Comparison of ENCODE assay signal across 11 mouse cellular contexts in the genomic region with DNA sequence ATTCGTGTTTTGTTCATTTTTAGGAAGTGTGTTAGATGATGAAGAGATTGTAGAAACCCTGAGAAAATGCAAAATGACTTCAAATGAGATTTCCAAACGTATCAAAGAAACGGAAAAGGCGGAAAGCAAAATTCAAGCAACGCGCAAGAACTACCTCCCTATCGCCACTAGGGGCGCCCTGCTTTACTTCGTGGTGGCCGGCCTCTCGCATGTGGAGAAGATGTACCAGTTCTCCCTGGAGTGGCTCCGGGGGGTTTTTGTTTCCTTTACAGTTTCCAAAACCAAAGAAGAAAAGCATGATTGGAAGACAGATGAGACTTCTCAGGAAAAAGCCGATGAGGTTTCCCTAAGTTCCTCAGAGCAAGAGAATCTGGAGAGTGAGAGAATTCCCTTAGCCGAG.
DNase-seq lines count a peak whose midpoint lies in the region; ATAC-seq and TF ChIP-seq lines count a peak whose summit lies in the region.
"Had no signal": no experiment of that assay in that cellular context is flagged by ENCODE, and none has a peak within 500 bp of the region (broad histone marks: within the 10 kb centered on the region; RNA-seq: fewer than 3 reads in every experiment).

No protein-coding gene starts in this region.

- peak; percentile 54 for TF ChIP-seq CTCF in gastrocnemius, adult 2 months (IDR thresholded peaks at IDR 0.05)
- TF ChIP-seq CTCF in liver, postnatal 0 days (IDR thresholded peaks at IDR 0.05; ENCODE audit: low read depth): peak; percentile 40
- peak; percentile 69 for TF ChIP-seq CTCF in ES-Bruce4 (IDR thresholded peaks at IDR 0.05; ENCODE audit: low read depth, low read length)

- H3K27me3 ChIP-seq in liver, postnatal 0 days (ENCODE audit: insufficient read depth, low read length): no peaks in the 10 kb centered on the region
- H3K27me3 ChIP-seq in liver, embryonic 11.5 days (replicated peaks; ENCODE audit: control insufficient read depth, insufficient read depth, low read length): no peaks in the 10 kb centered on the region
- no peaks in the 10 kb centered on the region for H3K27me3 ChIP-seq in ES-Bruce4 (ENCODE audit: control insufficient read depth, insufficient read depth, low read length, poor library complexity, severe bottlenecking)
- H3K27me3 ChIP-seq in embryonic facial prominence, embryonic 10.5 days (replicated peaks; ENCODE audit: low read depth, poor library complexity, severe bottlenecking): no peaks in the 10 kb centered on the region
- H3K27me3 ChIP-seq: embryonic facial prominence, embryonic 15.5 days had no signal

- no peaks in the 10 kb centered on the region for H3K4me1 ChIP-seq in liver, postnatal 0 days (ENCODE audit: insufficient read depth)
- H3K4me1 ChIP-seq in liver, embryonic 11.5 days (replicated peaks; ENCODE audit: control insufficient read depth, insufficient read depth, low read length): no peaks in the 10 kb centered on the region
- H3K4me1 ChIP-seq in ES-Bruce4 (ENCODE audit: control insufficient read depth, insufficient read depth, low read length): no peaks in the 10 kb centered on the region
- H3K4me1 ChIP-seq in embryonic facial prominence, embryonic 10.5 days: no peaks in the 10 kb centered on the region
- H3K4me1 ChIP-seq: embryonic facial prominence, embryonic 15.5 days had no signal

- no peak overlapping the region for H3K4me3 ChIP-seq in gastrocnemius, adult 2 months
- H3K4me3 ChIP-seq in liver, postnatal 0 days (ENCODE audit: low read depth, low read length): no peak overlapping the region
- no peak overlapping the region for H3K4me3 ChIP-seq in liver, embryonic 11.5 days (ENCODE audit: low read depth, low read length)
- no peak overlapping the region for H3K4me3 ChIP-seq in ES-Bruce4 (ENCODE audit: low read depth, low read length)
- no peak overlapping the region for H3K4me3 ChIP-seq in embryonic facial prominence, embryonic 10.5 days
- H3K4me3 ChIP-seq: embryonic facial prominence, embryonic 15.5 days had no signal

- 61% methylated on average over 14 of the region's 14 CpGs for WGBS in liver, postnatal 0 days (ENCODE audit: insufficient replicate concordance)
- 56% methylated on average over 14 of the region's 14 CpGs for WGBS in liver, embryonic 11.5 days
- 58% methylated on average over 14 of the region's 14 CpGs for WGBS in embryonic facial prominence, embryonic 10.5 days

- no peak overlapping the region for H3K9ac ChIP-seq in liver, postnatal 0 days (replicated peaks)
- H3K9ac ChIP-seq in liver, embryonic 11.5 days (ENCODE audit: low read depth, low read length): no peak overlapping the region
- H3K9ac ChIP-seq in ES-Bruce4 (ENCODE audit: low read depth, poor library complexity, severe bottlenecking): no peak overlapping the region
- H3K9ac ChIP-seq: embryonic facial prominence, embryonic 15.5 days had no signal

- H3K9me3 ChIP-seq in liver, postnatal 0 days (ENCODE audit: low read length): no peaks in the 10 kb centered on the region
- H3K9me3 ChIP-seq in liver, embryonic 11.5 days (ENCODE audit: control insufficient read depth, low read length): no peaks in the 10 kb centered on the region
- no peaks in the 10 kb centered on the region for H3K9me3 ChIP-seq in ES-Bruce4 (replicated peaks; ENCODE audit: control insufficient read depth, insufficient read depth, low read length, poor library complexity, severe bottlenecking)
- no peaks in the 10 kb centered on the region for H3K9me3 ChIP-seq in embryonic facial prominence, embryonic 10.5 days
- H3K9me3 ChIP-seq: embryonic facial prominence, embryonic 15.5 days had no signal

- no peak overlapping the region for H3K4me2 ChIP-seq in liver, postnatal 0 days (ENCODE audit: low read depth, low read length)
- no peak overlapping the region for H3K4me2 ChIP-seq in liver, embryonic 11.5 days
- H3K4me2 ChIP-seq: embryonic facial prominence, embryonic 15.5 days had no signal

- intact Hi-C loops in gastrocnemius, adult 2 months (cut with DNase I): no loop called here

- no peaks in the 10 kb centered on the region for H3K36me3 ChIP-seq in liver, postnatal 0 days (replicated peaks; ENCODE audit: insufficient read depth, low read length)
- H3K36me3 ChIP-seq in liver, embryonic 11.5 days (ENCODE audit: control insufficient read depth, insufficient read depth, low read length): no peaks in the 10 kb centered on the region
- no peaks in the 10 kb centered on the region for H3K36me3 ChIP-seq in ES-Bruce4 (ENCODE audit: control insufficient read depth, insufficient read depth, low read length, poor library complexity, severe bottlenecking)
- no peaks in the 10 kb centered on the region for H3K36me3 ChIP-seq in embryonic facial prominence, embryonic 10.5 days (replicated peaks)
- H3K36me3 ChIP-seq: embryonic facial prominence, embryonic 15.5 days had no signal

- no peak for DNase-seq in gastrocnemius, adult 2 months
- no peak for DNase-seq in gastrocnemius, adult 8-10 months (ENCODE audit: low spot score in 2 of 2)
- DNase-seq in liver, postnatal 0 days: no peak
- no peak for DNase-seq in liver, embryonic 11.5 days (ENCODE audit: low spot score)
- DNase-seq in embryonic facial prominence, embryonic 10.5 days (ENCODE audit: low spot score): peak; percentile 25
- DNase-seq in urinary bladder, postnatal 10 days (ENCODE audit: low spot score): no peak
- DNase-seq in MN1 (ENCODE audit: low spot score): no peak
- DNase-seq: lung, postnatal 14 days; spleen, adult 18-20 months had no signal

- no peak for TF ChIP-seq POLR2A in ES-Bruce4 (IDR thresholded peaks at IDR 0.05; ENCODE audit: insufficient read depth, low read length)

- H3K27ac ChIP-seq in gastrocnemius, adult 2 months: no peak overlapping the region
- H3K27ac ChIP-seq in liver, postnatal 0 days (ENCODE audit: low read depth): no peak overlapping the region
- no peak overlapping the region for H3K27ac ChIP-seq in liver, embryonic 11.5 days (ENCODE audit: low read depth, low read length)
- H3K27ac ChIP-seq in ES-Bruce4 (ENCODE audit: insufficient read depth, low read length): no peak overlapping the region
- no peak overlapping the region for H3K27ac ChIP-seq in embryonic facial prominence, embryonic 10.5 days (replicated peaks)
- H3K27ac ChIP-seq: embryonic facial prominence, embryonic 15.5 days had no signal

- TF ChIP-seq EP300 in liver, postnatal 0 days (IDR thresholded peaks at IDR 0.05; ENCODE audit: low read depth): no peak
- no peak for TF ChIP-seq EP300 in ES-Bruce4 (IDR thresholded peaks at IDR 0.05; ENCODE audit: insufficient read depth, low read depth, low read length)

- ATAC-seq in liver, postnatal 0 days: no peak
- ATAC-seq in liver, embryonic 11.5 days (replicated peaks; ENCODE audit: low FRiP score): no peak
